Mouse (Mus musculus) kidney, postnatal 0 days (tissue): ENCODE data around the gene 2510002D24Rik. TPM values are rescaled to one million over a fixed set of nuclear protein-coding genes. Genes with fewer than 3 reads are reported as not detected.
A peak's percentile ranks its signal among the peaks of the same experiment; 100 is the strongest.

ENCODE experiments used
- ATAC-seq: fragments of 200-750 bp; cut with Nextera tagmentation; replicated peaks from 2 replicates; pipeline ENCODE4 v1.8.0; 2017; ENCODE audit warnings: low read depth, moderate number of reproducible peaks, moderate TSS enrichment, moderate library complexity; ENCODE audit not compliant: low FRiP score
- DNase-seq: peaks from one replicate; pipeline ENCODE4 v3.0.0-alpha.2; 2016; ENCODE audit warnings: low spot score
- H3K27ac ChIP-seq: fragments of 300-500 bp; sonication (generic); 2 replicates; pipeline ENCODE4 v1.5.1; 2014; ENCODE audit warnings: mild to moderate bottlenecking
- H3K27me3 ChIP-seq: fragments of 300-500 bp; sonication (generic); 2 replicates; pipeline ENCODE4 v1.6.1; 2014; ENCODE audit warnings: low read length, mixed read lengths; ENCODE audit not compliant: insufficient read depth
- H3K36me3 ChIP-seq: fragments of 300-500 bp; sonication (generic); 2 replicates; pipeline ENCODE4 v1.6.1; 2014; ENCODE audit warnings: low read length, mixed read lengths; ENCODE audit not compliant: insufficient read depth
- H3K4me1 ChIP-seq: fragments of 300-500 bp; sonication (generic); replicated peaks from 2 replicates; pipeline ENCODE4 v1.6.1; 2014; ENCODE audit warnings: antibody characterized with exemption, low read length, mixed read lengths; ENCODE audit not compliant: insufficient read depth
- H3K4me2 ChIP-seq: fragments of 300-500 bp; sonication (generic); 2 replicates; pipeline ENCODE4 v1.6.1; 2014; ENCODE audit warnings: mild to moderate bottlenecking, low read length, moderate library complexity, mixed read lengths
- H3K4me3 ChIP-seq: fragments of 300-500 bp; sonication (generic); replicated peaks from 2 replicates; pipeline ENCODE4 v1.5.1; 2014; ENCODE audit warnings: low read depth, low read length
- H3K9ac ChIP-seq: fragments of 300-500 bp; sonication (generic); 2 replicates; pipeline ENCODE4 v1.6.1; 2014; ENCODE audit warnings: low read depth, low read length
- H3K9me3 ChIP-seq: fragments of 300-500 bp; sonication (generic); replicated peaks from 2 replicates; pipeline ENCODE4 v1.6.1; 2016; ENCODE audit warnings: low read length, inconsistent platforms, mixed read lengths
- CTCF ChIP-seq: IDR thresholded peaks from 2 replicates; pipeline ENCODE4 v1.5.1; 2016; ENCODE audit warnings: antibody characterized with exemption, low read depth, mild to moderate bottlenecking, moderate library complexity
- WGBS: fragments of 180-500 bp; shearing (Covaris S2); extraction: QIAGEN DNeasy Blood & Tissue Kit; methylation state at CpG from one replicate; pipeline ENCODE4 v1.1.7; 2014; 5-methylcytosine and 5-hydroxymethylcytosine counted together
- polyA plus RNA-seq: library from polyadenylated mRNA; unstranded; fragments of >200 nt; fragmentation: Nextera tagmentation; extraction: Ambion mirVana; gene quantifications from 2 replicates; pipeline ENCODE4 v1.2.1, GENCODE M21; 2015

2510002D24Rik gene
- polyA plus RNA-seq, 1 experiment from 2014 or later = 27.5 TPM

- H3K27ac ChIP-seq = peak within 1 kb of the TSS; percentile 97
- H3K4me3 ChIP-seq = peak within 1 kb of the TSS; percentile 95
- peak within 1 kb of the TSS; percentile 92 for H3K9ac ChIP-seq
- TF ChIP-seq CTCF = peak; percentile 26; the same call in 1 of the 2 replicates
- no peaks in the 10 kb centered on the region for H3K27me3 ChIP-seq
- peak; percentile 92 for DNase-seq
- no peaks in the 10 kb centered on the region for H3K9me3 ChIP-seq
- peaks cover 8% of the 10 kb centered on the region; the same call in 1 of the 2 replicates for H3K4me1 ChIP-seq
- ATAC-seq = peak; percentile 95
- H3K36me3 ChIP-seq = peaks cover 24% of the 10 kb centered on the region
- H3K4me2 ChIP-seq = peak within 1 kb of the TSS; percentile 90
- WGBS = under 1% methylated on average over 84 of the region's 93 CpGs
These were observed 40.3 kb downstream of the 2510002D24Rik start, which contains the start of the genes Mrpl40 and Hira for GRCm38 (mm10) chr16:18876442-18877308. TSS of gene Mrpl40 (minus strand) at chr16:18876862. TSS of gene Hira (plus strand) at chr16:18877037.

GRCm38 (mm10) chr16:18877386-18878090 is 41.2 kb downstream of the 2510002D24Rik start:
- no peaks in the 10 kb centered on the region for H3K27me3 ChIP-seq
- H3K4me3 ChIP-seq = peak overlapping the region; percentile 95
- no peaks in the 10 kb centered on the region for H3K9me3 ChIP-seq
- peak; percentile 61 for TF ChIP-seq CTCF
- DNase-seq (peak; percentile 84), ATAC-seq (peak; percentile 37)
- under 1% methylated on average over 43 of the region's 43 CpGs for WGBS
- peaks cover 18% of the 10 kb centered on the region; the same call in 1 of the 2 replicates for H3K36me3 ChIP-seq
- H3K27ac ChIP-seq = peak overlapping the region; percentile 97
- H3K4me2 ChIP-seq = peak overlapping the region; percentile 90
- peak overlapping the region; percentile 92 for H3K9ac ChIP-seq
- H3K4me1 ChIP-seq = peaks cover 8% of the 10 kb centered on the region; the same call in 1 of the 2 replicates

GRCm38 (mm10) chr16:18878091-18878720 is 41.8 kb downstream of the 2510002D24Rik start:
- Histone ChIP-seq H3K36me3 (peaks cover 13% of the 10 kb centered on the region; the same call in 1 of the 2 replicates), H3K27me3 (no peaks in the 10 kb centered on the region), H3K4me1 (peaks cover 8% of the 10 kb centered on the region; the same call in 1 of the 2 replicates), H3K4me2 (peak overlapping the region; percentile 90), H3K9ac (peak overlapping the region; percentile 92), H3K9me3 (no peaks in the 10 kb centered on the region), H3K27ac (peak overlapping the region; percentile 97), H3K4me3 (peak overlapping the region; percentile 95)
- TF ChIP-seq CTCF = no peak
- WGBS = 21% methylated on average over 20 of the region's 20 CpGs
- ATAC-seq (no peak), DNase-seq (peak; percentile 65)

- DNase-seq = no peak
- H3K36me3 ChIP-seq = no peaks in the 10 kb centered on the region
- no peak for TF ChIP-seq CTCF
These were observed 47.7 kb downstream of the 2510002D24Rik start for GRCm38 (mm10) chr16:18884044-18884443.

More at GRCm38 (mm10) chr16:18884044-18884443, 47.7 kb downstream of the 2510002D24Rik start:
- no peak for ATAC-seq
- no peaks in the 10 kb centered on the region for H3K27me3 ChIP-seq
- H3K9me3 ChIP-seq = no peaks in the 10 kb centered on the region
- H3K4me3 ChIP-seq = no peak overlapping the region
- no peak overlapping the region for H3K4me2 ChIP-seq
- H3K27ac ChIP-seq = no peak overlapping the region
- H3K4me1 ChIP-seq = no peaks in the 10 kb centered on the region; the same call in 1 of the 2 replicates
- no peak overlapping the region for H3K9ac ChIP-seq

Other genes starting within 250 kb of the 2510002D24Rik start
- gene Tbx1, start 245.9 kb upstream of the 2510002D24Rik start, polyA plus RNA-seq = 0.23 and 0.32 TPM in 2 replicates
- gene Gp1bb, start 214.2 kb upstream of the 2510002D24Rik start, polyA plus RNA-seq = 0.57 and 0.92 TPM in 2 replicates
- 1.3 and 2.0 TPM in 2 replicates for gene Gm49601, start 210.2 kb upstream of the 2510002D24Rik start, polyA plus RNA-seq
- 10.4 and 12.0 TPM in 2 replicates for gene Sept5, start 206.6 kb upstream of the 2510002D24Rik start, polyA plus RNA-seq
- 107 and 113 TPM in 2 replicates for gene Cldn5, start 59.7 kb upstream of the 2510002D24Rik start, polyA plus RNA-seq
- 82.3 and 86.1 TPM in 2 replicates for gene Ufd1, start 24.8 kb upstream of the 2510002D24Rik start, polyA plus RNA-seq
- 20.1 and 24.9 TPM in 2 replicates for gene Cdc45, start 24.6 kb upstream of the 2510002D24Rik start, polyA plus RNA-seq
- not detected in 2 replicates for gene Gm28539, start within 50 bp of the 2510002D24Rik start, polyA plus RNA-seq
- gene Mrpl40, start 40.3 kb downstream of the 2510002D24Rik start, polyA plus RNA-seq = 89.9 and 96.5 TPM in 2 replicates
- gene Hira, start 40.5 kb downstream of the 2510002D24Rik start, polyA plus RNA-seq = 11.1 and 11.2 TPM in 2 replicates